Mouse (Mus musculus) intestine, postnatal 0 days (tissue): ENCODE results near the gene Cachd1. TPM values are rescaled to one million over a fixed set of nuclear protein-coding genes. Genes with fewer than 3 reads are reported as not detected.

Experiments used
- ATAC-seq: fragments of 200-750 bp; cut with Nextera tagmentation; 2 replicates; pipeline ENCODE4 v1.8.0; 2017; ENCODE audit warnings: mild to moderate bottlenecking, moderate TSS enrichment, moderate library complexity
- H3K27ac ChIP-seq: fragments of 300-500 bp; sonication (generic); 2 replicates; pipeline ENCODE4 v1.5.1; 2014; ENCODE audit warnings: mild to moderate bottlenecking, low read depth, low read length, moderate library complexity
- H3K27me3 ChIP-seq: fragments of 300-500 bp; sonication (generic); replicated peaks from 2 replicates; pipeline ENCODE4 v1.6.1; 2014; ENCODE audit warnings: low read length, mixed read lengths; ENCODE audit not compliant: control insufficient read depth, insufficient read depth
- H3K36me3 ChIP-seq: fragments of 300-500 bp; sonication (generic); 2 replicates; pipeline ENCODE4 v1.6.1; 2014; ENCODE audit warnings: mild to moderate bottlenecking, moderate library complexity; ENCODE audit not compliant: control insufficient read depth, insufficient read depth
- H3K4me1 ChIP-seq: fragments of 300-500 bp; sonication (generic); replicated peaks from 2 replicates; pipeline ENCODE4 v1.6.1; 2014; ENCODE audit warnings: antibody characterized with exemption, low read length, mixed read lengths; ENCODE audit not compliant: control insufficient read depth, insufficient read depth
- H3K4me2 ChIP-seq: fragments of 300-500 bp; sonication (generic); replicated peaks from 2 replicates; pipeline ENCODE4 v1.6.1; 2014; ENCODE audit warnings: low read depth, mild to moderate bottlenecking, moderate library complexity
- H3K4me3 ChIP-seq: fragments of 300-500 bp; sonication (generic); 2 replicates; pipeline ENCODE4 v1.5.1; 2014; ENCODE audit warnings: low read depth, low read length
- H3K9ac ChIP-seq: fragments of 300-500 bp; sonication (generic); 2 replicates; pipeline ENCODE4 v1.6.1; 2014; ENCODE audit warnings: mild to moderate bottlenecking, low read depth, low read length
- H3K9me3 ChIP-seq: fragments of 300-500 bp; sonication (generic); 2 replicates; pipeline ENCODE4 v1.6.1; 2016; ENCODE audit warnings: mixed run types; ENCODE audit not compliant: control insufficient read depth
- CTCF ChIP-seq: sonication (generic); IDR thresholded peaks from 2 replicates; pipeline ENCODE4 v1.5.1; 2016; ENCODE audit warnings: low read depth, mild to moderate bottlenecking, control low read depth, antibody characterized with exemption, moderate library complexity
- WGBS: fragments of 180-500 bp; shearing (Covaris S2); extraction: QIAGEN DNeasy Blood & Tissue Kit; methylation state at CpG from one replicate; pipeline ENCODE4 v1.1.7; 2014; 5-methylcytosine and 5-hydroxymethylcytosine counted together
- polyA plus RNA-seq: library from polyadenylated mRNA; unstranded; fragments of >200 nt; fragmentation: Nextera tagmentation; extraction: Ambion mirVana; gene quantifications from 2 replicates; pipeline ENCODE4 v1.2.1, GENCODE M21; 2015

The Cachd1 gene
- polyA plus RNA-seq, 1 experiment from 2014 or later, result 8.2 TPM

GRCm38 (mm10) chr4:100755632-100756031 is 20.8 kb upstream of the Cachd1 start:
- no peak for ATAC-seq
- H3K4me2 ChIP-seq, result no peak overlapping the region
- 38% methylated on average over 8 of the region's 8 CpGs for WGBS
- H3K4me3 ChIP-seq, result no peak overlapping the region
- H3K9me3 ChIP-seq, result no peaks in the 10 kb centered on the region
- no peak overlapping the region for H3K27ac ChIP-seq
- H3K36me3 ChIP-seq, result no peaks in the 10 kb centered on the region
- TF ChIP-seq CTCF, result no peak
- H3K9ac ChIP-seq, result no peak overlapping the region
- no peaks in the 10 kb centered on the region for H3K4me1 ChIP-seq
- no peaks in the 10 kb centered on the region for H3K27me3 ChIP-seq

- no peak for ATAC-seq
- Histone ChIP-seq H3K9me3 (no peaks in the 10 kb centered on the region), H3K4me3 (no peak overlapping the region)
Observed at GRCm38 (mm10) chr4:100756499-100756898, 20.0 kb upstream of the Cachd1 start.

DNA sequence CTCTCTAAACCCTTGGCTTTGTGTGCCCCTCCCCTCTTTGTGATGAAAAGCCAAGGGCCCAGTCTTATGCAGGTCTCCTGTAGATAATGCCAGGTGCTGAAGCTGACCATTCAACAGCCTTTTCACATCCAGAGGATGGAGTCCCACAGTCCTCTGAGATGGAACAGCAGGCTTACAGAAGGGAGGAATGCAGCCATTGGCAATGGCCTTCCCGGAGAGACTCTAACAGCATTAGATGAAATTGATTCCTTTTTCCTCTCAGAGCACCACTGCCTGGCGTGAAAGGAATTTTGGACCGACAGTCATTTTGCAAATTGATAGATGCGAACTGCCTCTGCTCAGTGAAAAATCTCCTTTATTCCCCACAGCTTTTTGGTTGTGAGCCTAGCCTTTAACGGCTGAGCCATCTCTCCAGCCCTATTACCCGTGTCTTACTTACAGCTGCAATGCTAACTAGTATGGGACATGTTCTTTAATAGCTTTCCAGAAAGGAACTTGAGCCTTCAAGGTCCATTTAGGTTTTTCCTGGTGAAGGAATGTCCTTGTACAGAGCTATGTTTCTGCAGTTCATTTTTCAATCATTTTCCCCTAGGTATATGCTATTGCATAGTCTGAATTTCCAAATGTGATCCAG is 18.1 kb upstream of the Cachd1 start:
- no peak for TF ChIP-seq CTCF
- H3K4me2 ChIP-seq, result no peak overlapping the region
- H3K27me3 ChIP-seq, result no peaks in the 10 kb centered on the region
- H3K36me3 ChIP-seq, result no peaks in the 10 kb centered on the region
- WGBS, result 88% methylated on average over 6 of the region's 6 CpGs
- ATAC-seq, result no peak
- no peak overlapping the region for H3K9ac ChIP-seq
- H3K9me3 ChIP-seq, result no peaks in the 10 kb centered on the region
- H3K4me3 ChIP-seq, result no peak overlapping the region
- H3K4me1 ChIP-seq, result no peaks in the 10 kb centered on the region
- H3K27ac ChIP-seq, result no peak overlapping the region

More at GRCm38 (mm10) chr4:100756499-100756898, 20.0 kb upstream of the Cachd1 start:
- Histone ChIP-seq H3K9ac (no peak overlapping the region), H3K4me1 (no peaks in the 10 kb centered on the region), H3K4me2 (no peak overlapping the region), H3K36me3 (no peaks in the 10 kb centered on the region), H3K27me3 (no peaks in the 10 kb centered on the region), H3K27ac (no peak overlapping the region)
- no peak for TF ChIP-seq CTCF

- 61% methylated on average over 1 of the region's 1 CpGs for WGBS
- H3K4me1 ChIP-seq, result no peaks in the 10 kb centered on the region
- no peak overlapping the region for H3K4me3 ChIP-seq
- no peak overlapping the region for H3K27ac ChIP-seq
- no peaks in the 10 kb centered on the region for H3K27me3 ChIP-seq
- TF ChIP-seq CTCF, result no peak
- no peak overlapping the region for H3K4me2 ChIP-seq
- H3K9me3 ChIP-seq, result no peaks in the 10 kb centered on the region
- H3K36me3 ChIP-seq, result no peaks in the 10 kb centered on the region
- no peak overlapping the region for H3K9ac ChIP-seq
- no peak for ATAC-seq
Observed at GRCm38 (mm10) chr4:100759603-100760002, 16.9 kb upstream of the Cachd1 start.

- ATAC-seq, result no peak
- TF ChIP-seq CTCF, result no peak
- Histone ChIP-seq H3K36me3 (no peaks in the 10 kb centered on the region), H3K9me3 (no peaks in the 10 kb centered on the region), H3K4me3 (no peak overlapping the region), H3K27me3 (no peaks in the 10 kb centered on the region), H3K4me1 (no peaks in the 10 kb centered on the region), H3K4me2 (no peak overlapping the region), H3K9ac (no peak overlapping the region), H3K27ac (no peak overlapping the region)
- WGBS, result 86% methylated on average over 5 of the region's 5 CpGs
Observed at GRCm38 (mm10) chr4:100760416-100760815, 16.1 kb upstream of the Cachd1 start.

DNA sequence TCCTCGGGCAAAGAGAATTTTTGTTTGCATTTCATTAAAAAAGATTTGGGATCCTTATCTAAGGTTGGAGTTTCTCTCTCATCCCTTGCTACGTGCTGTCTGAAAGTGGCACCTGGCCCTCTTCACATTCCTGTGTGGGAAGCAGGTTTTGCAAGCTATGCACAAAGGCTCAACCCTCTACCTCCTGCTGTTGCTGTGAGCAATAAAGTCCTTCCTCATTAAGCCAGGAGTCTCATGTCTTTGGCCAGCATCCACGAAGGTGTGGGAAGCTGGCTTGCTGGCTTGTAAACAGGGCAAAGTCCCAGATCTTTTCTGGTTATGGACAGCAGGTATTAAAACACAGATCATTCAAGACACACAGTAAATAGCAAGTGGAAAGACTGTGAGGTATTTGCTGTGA is 7.9 kb upstream of the Cachd1 start:
- ATAC-seq, result peak; percentile 92
- Histone ChIP-seq H3K4me3 (no peak overlapping the region), H3K9ac (no peak overlapping the region), H3K9me3 (no peaks in the 10 kb centered on the region), H3K27ac (no peak overlapping the region), H3K4me1 (no peaks in the 10 kb centered on the region), H3K36me3 (no peaks in the 10 kb centered on the region), H3K4me2 (no peak overlapping the region), H3K27me3 (no peaks in the 10 kb centered on the region)
- WGBS, result 9% methylated on average over 3 of the region's 3 CpGs
- no peak for TF ChIP-seq CTCF
